ENCODE assay signal across 13 mouse cellular contexts in genomic region chr10:110417003-110417402, GRCm38 (mm10).
"Had no signal": no experiment of that assay in that cellular context is flagged by ENCODE, and none has a peak within 500 bp of the region (broad histone marks: within the 10 kb centered on the region; RNA-seq: fewer than 3 reads in every experiment).

No protein-coding gene starts in this region.

- H3K36me3 ChIP-seq: limb, embryonic 13.5 days; liver, embryonic 15.5 days; midbrain, embryonic 10.5 days had no signal

- H3K4me2 ChIP-seq: limb, embryonic 13.5 days; liver, embryonic 15.5 days had no signal

- H3K4me1 ChIP-seq: limb, embryonic 13.5 days; liver, embryonic 15.5 days had no signal

- DNase-seq: kidney, adult 18-20 months; kidney, postnatal 10 days; kidney, postnatal 4 days; left cerebral cortex, postnatal 4 days; lung, adult 2 months; lung, postnatal 36 days; thymus, postnatal 4 days had no signal

- H3K4me3 ChIP-seq: limb, embryonic 13.5 days; liver, embryonic 15.5 days; midbrain, embryonic 10.5 days had no signal

- H3K27ac ChIP-seq: limb, embryonic 13.5 days; liver, embryonic 15.5 days; midbrain, embryonic 10.5 days; stomach, postnatal 0 days had no signal

- H3K27me3 ChIP-seq: limb, embryonic 13.5 days; liver, embryonic 15.5 days had no signal

- H3K9ac ChIP-seq: limb, embryonic 13.5 days; liver, embryonic 15.5 days had no signal

- ATAC-seq: lung, postnatal 0 days; midbrain, embryonic 16.5 days had no signal

- H3K9me3 ChIP-seq: limb, embryonic 13.5 days; liver, embryonic 15.5 days; midbrain, embryonic 10.5 days had no signal
